Mouse (Mus musculus): ENCODE measurements around the gene Eps8l3. TPM values are rescaled to one million over a fixed set of nuclear protein-coding genes. Genes with fewer than 3 reads are reported as not detected.
A peak's percentile ranks its signal among the peaks of the same experiment; 100 is the strongest.
"Not testable (repeated sequence)": the region's sequence is repeated elsewhere in the genome, so short reads cannot be mapped to it uniquely, and the experiment has no call there.

Gene Eps8l3
- total RNA-seq, 2 experiments from 2014 or later = not detected

DNA sequence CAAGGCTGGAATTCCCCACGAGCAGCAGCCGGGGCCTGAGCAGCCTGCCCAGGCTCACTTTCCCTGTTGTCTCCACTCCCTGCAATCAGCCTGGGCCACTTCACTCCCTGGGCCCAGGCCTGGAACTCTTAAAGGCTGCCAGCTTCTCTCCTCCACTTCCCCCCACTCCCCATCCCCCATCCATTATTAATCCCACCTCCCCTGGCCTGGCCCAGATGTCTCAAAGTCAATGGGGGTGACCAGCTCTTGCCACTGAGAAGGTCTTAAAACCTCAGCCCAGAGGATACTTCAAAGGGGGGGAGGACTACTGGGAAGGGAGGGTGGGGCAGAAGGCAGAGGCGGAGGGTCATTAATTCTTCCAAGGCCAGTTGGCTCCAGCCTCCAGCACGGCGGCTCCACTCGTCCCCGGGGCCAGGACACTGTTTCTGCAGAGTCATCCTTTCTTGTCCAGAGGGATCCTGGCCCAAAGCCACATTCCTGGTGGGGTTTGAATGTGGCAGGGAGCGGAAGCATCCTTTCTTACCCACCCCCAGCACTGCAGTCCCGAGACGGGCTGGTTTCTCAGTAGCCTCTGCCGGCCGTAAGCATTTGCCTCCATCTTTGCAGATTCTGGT lies 26.5 kb upstream of the Eps8l3 start:
- DNase-seq (ENCODE audit: low spot score in 2 of 2) = no peak

DNA sequence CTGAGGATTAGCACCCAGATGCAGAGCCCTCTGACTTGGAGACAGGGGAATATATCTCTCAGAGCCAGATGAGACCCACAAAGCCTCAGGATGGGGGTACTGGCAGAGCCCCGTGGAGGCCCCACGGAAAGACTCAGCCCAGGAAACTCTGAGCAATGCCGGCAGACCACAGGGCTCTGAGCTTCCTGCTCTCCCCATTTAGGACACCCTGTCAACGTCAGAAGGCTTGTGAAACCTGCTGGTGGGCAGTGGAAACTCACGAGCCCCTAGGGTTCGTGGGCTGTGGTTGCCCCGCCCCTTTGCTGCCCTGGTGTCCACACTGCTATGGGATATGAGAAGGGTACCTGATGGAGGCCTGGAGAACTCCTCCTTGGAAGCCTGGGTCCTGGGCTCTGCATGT lies 24.2 kb upstream of the Eps8l3 start:
- intact Hi-C loops (cut with DNase I) = no loop called here
- no peak for DNase-seq (ENCODE audit: low spot score in 2 of 2)

More for the DNA sequence above, 26.5 kb upstream of the Eps8l3 start:
- intact Hi-C loops (cut with DNase I) = no loop called here

DNA sequence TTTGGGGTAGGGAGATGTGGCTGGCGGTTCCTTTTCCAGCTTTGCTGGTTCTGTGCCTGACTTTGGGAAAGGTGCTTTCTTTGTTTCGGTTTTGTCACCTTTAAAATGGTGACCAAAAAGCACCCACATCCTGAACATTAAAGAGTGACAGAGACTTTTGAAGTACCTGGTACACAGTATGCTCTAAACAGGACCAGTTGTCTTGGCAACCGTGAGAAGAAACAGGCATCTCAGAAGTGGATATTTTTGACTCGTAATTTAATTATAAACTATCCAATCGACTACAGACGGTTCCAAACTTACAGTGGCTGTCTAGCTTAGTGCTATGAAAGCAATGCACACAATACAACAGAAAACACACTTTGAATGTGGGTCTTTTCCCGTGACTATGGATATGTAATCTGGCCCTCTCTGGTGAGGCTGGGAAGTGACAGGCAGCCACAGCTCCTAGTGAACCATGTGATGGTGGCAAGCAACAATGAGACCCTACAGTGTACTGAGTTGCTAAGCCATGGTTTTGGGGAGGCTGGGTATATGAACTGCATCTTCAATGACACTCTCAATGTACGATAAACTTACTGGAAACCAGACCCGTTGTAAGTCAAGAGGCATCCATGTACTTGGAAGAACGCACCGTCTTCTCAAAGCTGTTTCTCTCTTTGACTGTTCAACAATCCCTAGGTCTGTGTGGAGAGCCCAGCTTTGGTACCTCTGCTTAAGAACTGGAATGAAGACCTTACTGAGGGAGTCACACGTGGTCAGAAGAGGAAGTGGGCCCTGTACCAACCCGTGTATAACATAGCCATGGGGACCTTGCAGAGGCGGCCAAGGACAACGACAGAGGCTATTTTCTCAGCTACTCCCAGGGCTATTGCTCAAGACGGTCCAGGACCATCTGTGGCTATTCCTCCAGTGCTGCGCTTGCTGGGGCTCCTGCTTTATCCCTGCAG lies 23.5 kb upstream of the Eps8l3 start:
- intact Hi-C loops (cut with DNase I) = no loop called here
- no peak for DNase-seq (ENCODE audit: low spot score in 2 of 2)

DNA sequence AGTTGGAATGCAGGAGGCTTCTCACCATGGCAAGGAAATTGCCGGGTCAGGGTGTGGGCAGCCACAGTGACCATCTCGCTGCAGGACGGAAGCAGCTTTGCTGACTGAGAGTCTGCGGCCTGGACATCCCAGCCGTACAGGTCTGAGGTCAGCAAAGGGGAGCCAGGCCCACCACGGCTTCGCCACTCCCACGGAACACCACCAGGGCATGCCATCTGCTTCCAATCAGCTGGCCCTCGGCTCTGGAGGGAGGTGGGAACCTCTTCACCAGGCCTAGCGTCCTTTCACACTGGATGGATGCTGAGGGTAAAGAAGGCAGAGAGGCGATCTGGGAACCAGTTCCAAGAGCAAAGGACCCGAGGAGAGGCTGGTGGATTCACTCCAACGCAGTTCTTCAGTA lies 21.7 kb upstream of the Eps8l3 start:
- intact Hi-C loops (cut with DNase I) = no loop called here
- no peak for DNase-seq (ENCODE audit: low spot score in 2 of 2)

DNA sequence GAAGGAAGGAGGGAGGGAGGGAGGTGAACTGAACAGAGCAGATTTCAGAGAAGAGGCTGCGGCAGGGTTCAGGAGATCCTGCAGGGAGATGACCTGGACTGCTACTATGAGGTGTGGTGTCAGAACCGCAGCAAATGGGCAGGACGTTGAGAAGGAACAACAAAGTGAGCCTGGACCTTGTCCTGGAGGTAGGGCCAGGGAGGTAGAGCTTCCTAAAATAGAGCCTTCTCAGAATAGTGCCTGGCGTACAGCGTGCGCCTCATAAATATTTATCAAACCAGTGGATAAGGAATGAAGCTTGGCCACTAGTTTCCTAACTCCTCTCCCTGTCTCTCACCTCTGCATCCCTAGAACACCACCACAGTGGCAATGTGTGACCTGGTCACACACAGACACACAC lies 19.4 kb upstream of the Eps8l3 start:
- intact Hi-C loops (cut with DNase I) = no loop called here
- no peak for DNase-seq (ENCODE audit: low spot score in 2 of 2)

DNA sequence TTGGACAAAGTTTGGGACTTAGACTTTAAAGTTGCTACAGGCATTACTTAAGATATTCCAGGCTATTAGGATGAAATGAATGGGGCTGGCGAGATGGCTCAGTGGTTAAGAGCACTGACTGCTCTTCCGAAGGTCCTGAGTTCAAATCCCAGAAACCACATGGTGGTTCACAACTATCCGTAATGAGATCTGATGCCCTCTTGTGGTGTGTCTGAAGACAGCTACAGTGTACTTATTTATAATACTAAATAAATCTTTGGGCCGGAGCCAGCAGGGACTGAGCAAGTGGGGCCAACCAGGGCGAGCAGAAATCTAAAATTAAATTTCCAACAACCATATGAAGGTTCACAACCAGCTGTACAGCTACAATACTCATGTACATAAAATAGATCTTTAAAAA lies 15.5 kb upstream of the Eps8l3 start:
- DNase-seq (ENCODE audit: low spot score in 2 of 2) = not testable (repeated sequence)
- intact Hi-C loops (cut with DNase I) = loop anchor here (10.0 kb wide), 1 partner anchor 257 kb away; no protein-coding TSS in a partner anchor

DNA sequence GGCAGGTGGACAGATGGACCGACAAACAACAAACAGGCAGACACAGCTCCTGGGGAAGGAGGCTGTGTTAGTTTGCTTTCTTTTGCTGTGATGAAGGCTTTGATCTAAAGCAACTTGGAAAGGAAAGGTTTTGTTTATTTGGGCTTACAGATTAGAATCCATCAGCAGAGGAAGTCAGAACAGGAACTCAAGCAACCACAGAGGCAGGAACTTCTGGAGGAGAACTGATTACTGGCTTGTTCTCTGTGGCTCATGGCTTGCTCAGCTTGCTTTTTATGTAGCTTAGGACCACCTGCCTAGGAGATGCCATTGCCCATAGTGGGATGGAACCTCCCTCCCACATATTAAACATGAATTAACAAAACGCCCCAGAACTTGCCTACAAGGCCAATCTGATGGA lies 14.6 kb upstream of the Eps8l3 start:
- intact Hi-C loops (cut with DNase I) = loop anchor here (10.0 kb wide), 1 partner anchor 258 kb away; no protein-coding TSS in a partner anchor
- no peak for DNase-seq (ENCODE audit: low spot score in 2 of 2)

DNA sequence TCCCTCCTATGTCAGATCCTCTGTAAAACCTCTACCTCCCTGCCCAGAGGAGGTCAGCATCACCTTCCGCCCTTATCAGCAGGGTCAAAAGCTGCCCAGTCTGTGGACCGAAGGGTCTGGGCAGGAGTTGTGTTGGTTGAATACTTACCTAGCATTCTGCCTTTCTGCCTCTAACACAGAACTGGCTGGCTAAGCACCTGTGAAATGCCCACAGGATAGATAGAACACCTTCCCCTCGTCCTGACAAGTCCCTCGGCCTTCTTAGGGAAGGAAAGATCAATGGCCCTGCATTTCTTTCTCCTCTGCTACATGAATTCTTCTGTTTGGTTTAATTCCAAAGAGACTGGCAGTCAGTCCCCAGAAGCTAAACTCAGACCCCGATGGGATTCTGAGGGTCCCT lies 13.6 kb upstream of the Eps8l3 start:
- intact Hi-C loops (cut with DNase I) = loop anchor here (1.0 to 10.0 kb wide), 2 partner anchors 148 to 259 kb away; no protein-coding TSS in a partner anchor

DNA sequence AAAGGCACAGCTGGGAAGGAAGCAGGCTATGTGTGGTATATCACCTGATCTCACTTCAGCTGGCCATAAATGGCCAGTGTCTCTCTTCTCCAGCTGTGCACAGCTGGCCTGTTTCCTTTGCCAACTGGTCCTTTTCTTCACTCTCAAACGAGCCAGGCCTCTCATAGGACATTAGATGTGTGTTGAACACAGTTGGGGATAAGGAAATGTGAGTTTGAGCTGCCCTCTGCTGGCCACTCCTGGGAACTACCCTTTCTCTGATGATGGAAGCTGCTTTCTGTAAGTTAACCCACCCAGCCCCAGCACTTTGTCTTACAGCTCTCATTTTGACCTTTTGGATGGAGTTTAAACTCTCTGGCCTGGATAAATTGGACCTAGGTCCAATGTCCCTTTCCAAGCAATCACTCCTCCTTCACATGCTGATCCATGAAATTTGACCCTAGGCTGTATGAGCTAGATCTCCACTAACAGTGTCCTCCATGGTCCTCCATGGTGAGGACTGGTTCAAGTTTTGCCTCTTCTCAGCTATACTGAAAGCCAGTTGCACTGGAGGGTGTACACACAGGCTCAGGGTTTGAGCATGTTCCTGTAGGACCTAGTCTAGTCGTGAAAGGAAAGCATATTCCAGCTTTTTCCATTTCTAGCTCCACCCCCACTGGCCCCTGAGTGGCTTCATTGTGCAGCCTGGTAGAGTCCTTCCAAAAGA lies 13.0 kb upstream of the Eps8l3 start:
- DNase-seq (ENCODE audit: low spot score in 2 of 2) = peak; percentile 84 to 91
- intact Hi-C loops (cut with DNase I) = loop anchor here (1.0 to 10.0 kb wide), 4 partner anchors 107 to 259 kb away; partner anchors contain the start of gene Ahcyl1

More for the DNA sequence above, 13.6 kb upstream of the Eps8l3 start:
- no peak for DNase-seq (ENCODE audit: low spot score in 2 of 2)

DNA sequence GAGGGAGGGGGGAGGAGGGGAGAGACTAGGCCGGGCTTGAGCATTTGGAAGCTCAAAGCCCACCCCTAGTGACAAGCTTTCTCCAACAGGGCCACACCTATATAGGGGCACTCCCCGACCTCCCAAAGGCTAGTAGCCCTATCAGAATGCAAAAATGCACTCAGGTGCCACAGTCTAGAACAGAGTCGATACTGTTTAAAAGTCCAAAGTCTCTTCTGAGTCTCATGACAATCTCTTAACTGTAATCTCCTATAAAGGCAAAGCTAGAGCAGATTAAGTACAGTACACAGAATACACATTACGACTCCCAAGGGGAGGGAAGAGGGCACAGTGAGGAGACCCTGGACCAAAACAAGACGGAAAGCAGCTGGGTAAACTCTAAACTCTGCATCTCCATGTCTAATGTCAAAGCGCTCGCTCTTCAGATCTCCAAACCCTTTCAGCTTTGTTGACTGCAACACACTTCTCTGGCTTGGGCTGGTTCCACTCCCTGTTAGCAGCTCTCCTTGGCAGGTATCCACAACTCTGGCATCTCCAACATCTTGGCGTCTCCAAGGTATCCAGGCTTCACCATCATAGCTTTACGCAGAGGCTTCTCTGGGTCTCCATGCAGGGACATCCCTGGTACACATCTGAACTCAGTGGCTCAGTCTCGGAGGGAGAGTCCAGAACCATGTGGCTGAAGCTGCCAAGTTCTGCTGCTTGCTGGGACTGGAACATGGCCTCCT lies 11.5 kb upstream of the Eps8l3 start:
- DNase-seq (ENCODE audit: low spot score in 2 of 2) = no peak
- intact Hi-C loops (cut with DNase I) = loop anchor here (2.0 to 10.0 kb wide), 3 partner anchors 197 to 282 kb away; partner anchors contain the start of gene Gnai3

DNA sequence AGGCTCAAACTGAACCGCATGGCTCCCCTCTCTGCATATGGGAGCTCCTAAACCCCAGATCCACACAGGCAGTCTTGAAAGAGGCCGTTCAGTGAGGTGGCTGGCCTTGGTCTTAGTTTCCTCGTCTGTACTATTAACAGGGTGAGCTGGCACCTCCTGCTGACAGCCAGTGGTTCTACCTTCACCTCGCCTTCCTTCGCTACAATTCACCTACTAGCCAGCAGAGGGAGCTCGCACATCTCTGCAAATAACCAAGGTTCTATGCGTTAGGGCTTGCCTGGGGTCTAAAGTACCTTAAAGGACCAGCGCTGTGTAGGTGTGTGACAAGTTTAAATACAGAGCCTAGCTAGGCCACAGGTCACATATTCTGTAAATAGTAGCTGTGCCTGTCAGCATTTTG lies 9.9 kb upstream of the Eps8l3 start:
- peak; percentile 85 to 89 for DNase-seq (ENCODE audit: low spot score in 2 of 2)
- intact Hi-C loops (cut with DNase I) = loop anchor here (1.0 to 10.0 kb wide), 4 partner anchors 51 to 280 kb away; partner anchors contain the start of gene Gnai3

DNA sequence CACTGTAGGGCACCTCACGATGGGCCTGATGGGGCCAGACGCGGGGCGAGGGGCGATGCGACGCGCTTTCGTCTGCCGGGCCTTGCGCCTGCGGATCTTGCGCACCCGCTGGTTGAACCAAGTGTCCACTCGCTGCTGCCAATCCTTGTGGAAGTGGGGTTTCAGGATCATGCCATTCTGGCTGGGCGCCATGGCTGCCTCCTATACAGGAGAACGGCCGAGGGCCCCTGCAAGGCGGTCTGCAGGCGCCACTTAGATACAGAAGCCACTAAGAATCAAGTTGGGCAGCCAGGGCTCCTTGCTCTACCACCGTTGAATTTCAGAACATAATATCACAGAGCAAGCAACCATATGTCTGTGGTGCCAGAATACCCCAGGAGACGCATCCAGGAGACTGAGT lies 8.6 kb upstream of the Eps8l3 start:
- no peak for DNase-seq (ENCODE audit: low spot score in 2 of 2)
- intact Hi-C loops (cut with DNase I) = loop anchor here (5.0 to 10.0 kb wide), 2 partner anchors 264 to 279 kb away; partner anchors contain the start of gene Gnai3

DNA sequence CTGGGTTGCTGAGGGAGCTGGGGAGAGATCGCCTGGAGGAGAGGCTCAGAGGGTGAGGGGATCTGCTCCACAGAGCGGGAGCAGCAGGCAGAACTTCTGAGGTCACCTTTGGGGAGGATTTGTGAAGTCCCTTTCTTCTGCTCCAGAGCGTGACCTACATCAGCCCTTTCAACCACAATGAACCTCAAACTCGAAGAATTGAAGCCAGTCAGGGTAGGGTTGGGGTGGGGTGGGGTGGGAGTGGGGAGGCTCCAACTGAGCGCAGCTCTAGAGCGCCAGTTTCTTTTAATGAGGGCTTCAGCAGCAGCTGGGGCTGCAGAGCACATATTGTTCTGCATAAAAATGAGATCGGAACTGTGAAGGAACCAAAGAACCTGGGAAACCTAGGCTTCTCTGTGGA lies 7.9 kb upstream of the Eps8l3 start:
- intact Hi-C loops (cut with DNase I) = loop anchor here (5.0 to 10.0 kb wide), 2 partner anchors 264 to 278 kb away; partner anchors contain the start of gene Gnai3
- DNase-seq (ENCODE audit: low spot score in 2 of 2) = peak; percentile 35 to 37

DNA sequence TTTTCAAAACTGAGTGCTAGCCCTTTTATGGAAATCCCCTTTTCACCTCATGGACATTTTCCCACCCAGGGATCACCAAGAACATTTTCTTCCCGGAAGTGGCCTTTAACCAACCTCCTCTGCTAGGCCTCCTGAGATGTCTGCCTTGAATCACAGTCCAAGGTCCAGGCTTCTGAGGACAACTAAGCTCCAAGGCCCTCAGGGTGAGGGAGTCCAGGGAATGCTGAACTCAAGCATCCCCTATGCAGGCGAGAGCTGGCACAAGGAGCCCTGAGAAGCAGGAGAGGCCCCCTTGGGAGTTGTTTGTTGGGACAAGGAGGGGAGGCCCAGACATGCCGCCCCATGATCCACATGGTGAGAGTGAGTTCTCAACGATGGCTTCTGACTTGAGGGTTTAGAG lies 7.1 kb upstream of the Eps8l3 start:
- DNase-seq (ENCODE audit: low spot score in 2 of 2) = no peak

DNA sequence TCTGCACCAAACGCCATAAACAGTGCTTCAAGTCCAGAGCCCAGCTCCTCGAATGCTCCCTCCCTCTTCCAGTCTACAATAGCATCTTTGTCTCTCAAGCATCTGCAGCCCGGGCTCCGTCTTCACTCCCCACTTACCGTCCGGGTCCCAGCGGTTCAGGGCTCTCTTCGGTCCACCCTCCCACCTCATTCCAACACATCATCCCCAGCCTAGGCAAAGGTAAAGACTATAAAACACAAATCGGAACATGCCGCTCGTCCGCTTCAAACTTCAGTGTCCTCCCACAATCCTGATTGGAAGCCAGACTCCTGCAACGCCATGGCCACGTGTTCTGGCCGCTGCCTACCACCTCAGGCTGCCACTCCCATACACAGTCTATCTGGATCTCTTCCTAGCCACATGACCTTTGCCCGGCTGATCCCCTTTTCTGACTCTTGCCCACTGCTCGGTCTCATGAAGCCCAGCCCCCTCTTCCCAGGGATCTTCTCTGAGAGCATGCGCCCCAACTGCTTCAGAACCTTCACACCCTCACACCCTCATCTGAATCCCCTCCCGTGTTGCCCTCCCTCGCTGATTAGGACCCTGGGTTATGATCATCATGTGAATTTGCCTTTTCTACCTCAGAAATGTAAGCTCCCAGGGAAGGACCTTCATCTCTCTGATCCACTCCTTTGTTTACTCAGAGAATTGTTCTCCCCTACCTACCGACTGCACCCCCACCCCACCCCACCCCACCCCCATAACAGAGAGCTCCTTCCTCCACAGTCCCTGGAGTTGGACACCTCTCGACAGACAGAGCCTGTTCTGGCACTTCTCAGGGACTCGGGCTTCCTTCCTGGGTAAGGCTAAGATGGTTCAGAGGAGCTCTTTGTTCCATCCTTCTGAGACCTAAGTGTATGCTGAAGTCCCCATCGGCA lies 3.4 kb upstream of the Eps8l3 start:
- intact Hi-C loops (cut with DNase I) = no loop called here
- no peak for DNase-seq (ENCODE audit: low spot score in 2 of 2)

More for the DNA sequence above, 7.1 kb upstream of the Eps8l3 start:
- intact Hi-C loops (cut with DNase I) = loop anchor here (5.0 to 10.0 kb wide), 2 partner anchors 265 to 277 kb away; partner anchors contain the start of gene Gnai3

DNA sequence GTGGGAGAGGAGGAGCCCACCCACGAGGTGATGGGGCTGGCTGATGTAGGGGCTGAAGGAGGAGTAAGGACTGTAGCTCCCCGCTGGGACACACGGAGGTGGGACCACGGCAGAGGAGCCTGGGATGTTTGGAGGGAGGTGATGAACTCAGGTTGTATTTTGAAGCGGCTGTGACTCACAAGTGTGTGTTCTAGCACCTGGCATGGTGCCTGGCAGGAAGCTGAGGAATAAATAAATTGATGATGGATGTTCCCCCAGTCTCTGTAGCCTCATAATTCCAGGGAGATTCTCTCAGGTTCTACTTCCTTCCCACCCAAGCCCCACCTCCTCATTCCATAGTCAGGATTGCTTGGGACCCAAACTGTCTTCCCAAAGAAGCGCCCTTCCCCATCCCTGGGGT lies 1.8 kb upstream of the Eps8l3 start:
- intact Hi-C loops (cut with DNase I) = no loop called here
- DNase-seq (ENCODE audit: low spot score in 2 of 2) = no peak

DNA sequence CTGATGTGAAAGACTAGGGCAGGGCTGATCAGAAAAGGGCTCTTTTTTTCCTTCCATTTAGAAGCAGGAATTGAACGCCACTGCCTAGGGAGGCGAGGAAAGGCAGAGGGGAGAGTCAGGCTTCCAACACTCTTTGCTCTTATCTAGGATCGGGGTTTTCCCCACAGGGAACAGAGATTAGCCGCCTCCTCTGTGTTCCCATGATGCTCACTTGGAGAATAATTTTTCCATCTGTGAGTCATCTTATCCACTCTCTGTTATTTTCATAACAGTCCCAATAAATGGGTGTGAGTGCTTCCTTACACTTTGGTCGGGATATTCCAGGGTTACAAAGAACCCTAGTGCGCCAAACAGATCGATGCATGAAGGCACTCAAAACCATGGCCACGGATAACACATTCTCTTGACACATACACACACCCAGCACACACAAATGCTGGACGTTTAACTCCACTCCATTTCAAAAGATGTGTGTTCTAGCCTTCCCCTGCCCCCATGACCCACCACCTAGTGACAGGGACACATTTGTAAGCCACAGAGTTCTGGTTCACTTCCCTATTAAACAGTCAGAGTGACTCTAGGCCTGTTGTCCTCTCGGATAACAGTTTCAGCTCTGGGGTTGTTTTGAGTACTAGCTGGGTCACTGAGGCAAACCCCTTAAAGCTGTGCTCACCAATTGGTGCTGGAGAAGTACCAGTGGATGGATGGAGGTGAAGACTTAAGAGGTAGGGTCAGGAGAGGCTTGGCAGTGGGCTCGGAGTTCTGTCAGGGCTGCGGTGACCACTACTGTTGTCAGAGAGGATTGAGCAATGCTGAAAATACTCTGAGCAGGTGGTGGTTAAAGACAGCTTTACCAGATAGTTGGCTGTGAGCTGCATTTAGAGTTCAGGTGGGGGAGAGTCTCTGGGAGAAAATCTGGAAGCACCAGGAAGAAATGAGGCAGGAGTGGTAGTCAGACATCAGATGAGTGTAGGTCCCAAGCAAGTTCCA lies 1.0 kb downstream of the Eps8l3 start:
- DNase-seq (ENCODE audit: low spot score in 2 of 2) = no peak
- intact Hi-C loops (cut with DNase I) = no loop called here
